Mouse (Mus musculus): ENCODE measurements around the gene Cabin1. TPM values are rescaled to one million over a fixed set of nuclear protein-coding genes. Genes with fewer than 3 reads are reported as not detected.

The Cabin1 gene
- total RNA-seq, 1 experiment, result 59.0 TPM

GRCm38 (mm10) chr10:75657165-75657564, 107.0 kb downstream of the Cabin1 start:
- Histone ChIP-seq H3K4me3 (ENCODE audit: insufficient read depth in 1 of 2, low read depth in 1 of 2, low read length in 2 of 2, poor library complexity in 1 of 2, severe bottlenecking in 1 of 2) (no peak overlapping the region), H3K36me3 (ENCODE audit: control insufficient read depth, insufficient read depth, low read length, poor library complexity, severe bottlenecking) (peaks cover 61% of the 10 kb centered on the region), H3K4me1 (ENCODE audit: control insufficient read depth in 2 of 2, insufficient read depth in 2 of 2, low read length in 2 of 2, poor library complexity in 1 of 2) (no peaks in the 10 kb centered on the region), H3K9ac (ENCODE audit: insufficient read depth, low read depth, low read length, poor library complexity, severe bottlenecking) (no peak overlapping the region), H3K9me3 (ENCODE audit: control insufficient read depth, insufficient read depth, low read depth, low read length) (no peaks in the 10 kb centered on the region), H3K27ac (ENCODE audit: insufficient read depth, low read depth, low read length, poor library complexity, severe bottlenecking) (no peak overlapping the region)
- no peak for DNase-seq (ENCODE audit: low read depth, low spot score)
- in situ Hi-C loops (cut with MboI; ENCODE audit: low sequenced_read_pairs in 2 of 2, unreplicated experiment in 2 of 2), result no loop called here
- no peak for TF ChIP-seq CHD2 (IDR thresholded peaks at IDR 0.05; ENCODE audit: low read depth, low read length)
- TF ChIP-seq MAFK (IDR thresholded peaks at IDR 0.05; ENCODE audit: insufficient read depth, low read depth, low read length), result no peak
- no peak for TF ChIP-seq ZC3H11A (IDR thresholded peaks at IDR 0.05; ENCODE audit: borderline replicate concordance, low read depth, low read length)
- no peak for TF ChIP-seq HCFC1 (IDR thresholded peaks at IDR 0.05; ENCODE audit: borderline replicate concordance, insufficient read depth, low read length)
- no peak for TF ChIP-seq ZNF384 (IDR thresholded peaks at IDR 0.05; ENCODE audit: low read depth, low read length)

- DNase-seq (ENCODE audit: low read depth, low spot score), result no peak
- Histone ChIP-seq H3K4me1 (ENCODE audit: control insufficient read depth in 2 of 2, insufficient read depth in 2 of 2, low read length in 2 of 2, poor library complexity in 1 of 2) (peaks cover 12 to 21% of the 10 kb centered on the region in 2 experiments), H3K36me3 (ENCODE audit: control insufficient read depth, insufficient read depth, low read length, poor library complexity, severe bottlenecking) (peaks cover 66% of the 10 kb centered on the region), H3K9me3 (ENCODE audit: control insufficient read depth, insufficient read depth, low read depth, low read length) (no peaks in the 10 kb centered on the region), H3K27ac (ENCODE audit: insufficient read depth, low read depth, low read length, poor library complexity, severe bottlenecking) (no peak overlapping the region), H3K4me3 (ENCODE audit: insufficient read depth in 1 of 2, low read depth in 1 of 2, low read length in 2 of 2, poor library complexity in 1 of 2, severe bottlenecking in 1 of 2) (no peak overlapping the region), H3K9ac (ENCODE audit: insufficient read depth, low read depth, low read length, poor library complexity, severe bottlenecking) (no peak overlapping the region)
- in situ Hi-C loops (cut with MboI; ENCODE audit: low sequenced_read_pairs in 2 of 2, unreplicated experiment in 2 of 2), result no loop called here
- TF ChIP-seq HCFC1 (IDR thresholded peaks at IDR 0.05; ENCODE audit: borderline replicate concordance, insufficient read depth, low read length), result no peak
- no peak for TF ChIP-seq ZNF384 (IDR thresholded peaks at IDR 0.05; ENCODE audit: low read depth, low read length)
- TF ChIP-seq CHD2 (IDR thresholded peaks at IDR 0.05; ENCODE audit: low read depth, low read length), result no peak
- TF ChIP-seq MAFK (IDR thresholded peaks at IDR 0.05; ENCODE audit: insufficient read depth, low read depth, low read length), result no peak
- no peak for TF ChIP-seq ZC3H11A (IDR thresholded peaks at IDR 0.05; ENCODE audit: borderline replicate concordance, low read depth, low read length)
Observed at GRCm38 (mm10) chr10:75654053-75654452, 110.1 kb downstream of the Cabin1 start.

GRCm38 (mm10) chr10:75651381-75652068, 112.6 kb downstream of the Cabin1 start:
- Histone ChIP-seq H3K27ac (ENCODE audit: insufficient read depth, low read depth, low read length, poor library complexity, severe bottlenecking) (peak overlapping the region; percentile 20; the same call in 1 of the 2 replicates), H3K4me3 (ENCODE audit: insufficient read depth in 1 of 2, low read depth in 1 of 2, low read length in 2 of 2, poor library complexity in 1 of 2, severe bottlenecking in 1 of 2) (no peak overlapping the region), H3K36me3 (ENCODE audit: control insufficient read depth, insufficient read depth, low read length, poor library complexity, severe bottlenecking) (peaks cover 60% of the 10 kb centered on the region), H3K4me1 (ENCODE audit: control insufficient read depth in 2 of 2, insufficient read depth in 2 of 2, low read length in 2 of 2, poor library complexity in 1 of 2) (peaks cover 20 to 35% of the 10 kb centered on the region in 2 experiments), H3K9ac (ENCODE audit: insufficient read depth, low read depth, low read length, poor library complexity, severe bottlenecking) (no peak overlapping the region), H3K9me3 (ENCODE audit: control insufficient read depth, insufficient read depth, low read depth, low read length) (no peaks in the 10 kb centered on the region)
- TF ChIP-seq ZNF384 (IDR thresholded peaks at IDR 0.05; ENCODE audit: low read depth, low read length), result no peak
- TF ChIP-seq MAFK (IDR thresholded peaks at IDR 0.05; ENCODE audit: insufficient read depth, low read depth, low read length), result no peak
- TF ChIP-seq CHD2 (IDR thresholded peaks at IDR 0.05; ENCODE audit: low read depth, low read length), result no peak
- TF ChIP-seq ZC3H11A (IDR thresholded peaks at IDR 0.05; ENCODE audit: borderline replicate concordance, low read depth, low read length), result no peak
- in situ Hi-C loops (cut with MboI; ENCODE audit: low sequenced_read_pairs in 2 of 2, unreplicated experiment in 2 of 2), result no loop called here
- DNase-seq (ENCODE audit: low read depth, low spot score), result no peak

GRCm38 (mm10) chr10:75650306-75650902, 113.7 kb downstream of the Cabin1 start:
- H3K4me3 ChIP-seq (ENCODE audit: insufficient read depth in 1 of 2, low read depth in 1 of 2, low read length in 2 of 2, poor library complexity in 1 of 2, severe bottlenecking in 1 of 2), result no peak overlapping the region
- no peaks in the 10 kb centered on the region for H3K9me3 ChIP-seq (ENCODE audit: control insufficient read depth, insufficient read depth, low read depth, low read length)
- H3K36me3 ChIP-seq (ENCODE audit: control insufficient read depth, insufficient read depth, low read length, poor library complexity, severe bottlenecking), result peaks cover 51% of the 10 kb centered on the region
- peak overlapping the region; percentile 99 for H3K27ac ChIP-seq (ENCODE audit: insufficient read depth, low read depth, low read length, poor library complexity, severe bottlenecking)
- no peak for DNase-seq (ENCODE audit: low read depth, low spot score)
- H3K9ac ChIP-seq (ENCODE audit: insufficient read depth, low read depth, low read length, poor library complexity, severe bottlenecking), result no peak overlapping the region
- no peak for TF ChIP-seq HCFC1 (IDR thresholded peaks at IDR 0.05; ENCODE audit: borderline replicate concordance, insufficient read depth, low read length)
- TF ChIP-seq CHD2 (IDR thresholded peaks at IDR 0.05; ENCODE audit: low read depth, low read length), result no peak
- no peak for TF ChIP-seq ZNF384 (IDR thresholded peaks at IDR 0.05; ENCODE audit: low read depth, low read length)
- TF ChIP-seq MAFK (IDR thresholded peaks at IDR 0.05; ENCODE audit: insufficient read depth, low read depth, low read length), result no peak
- TF ChIP-seq ZC3H11A (IDR thresholded peaks at IDR 0.05; ENCODE audit: borderline replicate concordance, low read depth, low read length), result no peak
- in situ Hi-C loops (cut with MboI; ENCODE audit: low sequenced_read_pairs in 2 of 2, unreplicated experiment in 2 of 2), result no loop called here
- peaks cover 20 to 35% of the 10 kb centered on the region in 2 experiments for H3K4me1 ChIP-seq (ENCODE audit: control insufficient read depth in 2 of 2, insufficient read depth in 2 of 2, low read length in 2 of 2, poor library complexity in 1 of 2)
